Mouse (Mus musculus) hindbrain, embryonic 10.5 days (tissue): ENCODE measurements around the gene Pou6f1. TPM values are rescaled to one million over a fixed set of nuclear protein-coding genes. Genes with fewer than 3 reads are reported as not detected.

ENCODE experiments used
- DNase-seq: peaks from one replicate; pipeline ENCODE4 v3.0.0-alpha.2; 2017; ENCODE audit warnings: low spot score
- H3K27ac ChIP-seq: fragments of 300-500 bp; sonication (generic); 2 replicates; pipeline ENCODE4 v1.5.1; 2016; ENCODE audit warnings: mild to moderate bottlenecking, moderate library complexity
- H3K27me3 ChIP-seq: fragments of 300-500 bp; sonication (generic); 2 replicates; pipeline ENCODE4 v1.6.1; 2016; ENCODE audit warnings: mild to moderate bottlenecking; ENCODE audit not compliant: poor library complexity, insufficient read depth, severe bottlenecking
- H3K36me3 ChIP-seq: fragments of 300-500 bp; sonication (generic); 2 replicates; pipeline ENCODE4 v1.6.1; 2016; ENCODE audit warnings: mild to moderate bottlenecking, moderate library complexity
- H3K4me1 ChIP-seq: fragments of 300-500 bp; sonication (generic); replicated peaks from 2 replicates; pipeline ENCODE4 v1.6.1; 2016; ENCODE audit warnings: mild to moderate bottlenecking
- H3K4me3 ChIP-seq: fragments of 300-500 bp; sonication (generic); 2 replicates; pipeline ENCODE4 v1.5.1; 2016; ENCODE audit warnings: mild to moderate bottlenecking, moderate library complexity
- H3K9me3 ChIP-seq: fragments of 300-500 bp; sonication (generic); 2 replicates; pipeline ENCODE4 v1.6.1; 2016; ENCODE audit warnings: mild to moderate bottlenecking, moderate library complexity
- WGBS: fragments of 180-500 bp; shearing (Covaris S2); methylation state at CpG from one replicate; pipeline ENCODE4 v1.1.7; 2016; 5-methylcytosine and 5-hydroxymethylcytosine counted together
- polyA plus RNA-seq: library from polyadenylated mRNA; unstranded; fragments of >200 nt; fragmentation: Nextera tagmentation; extraction: Ambion mirVana; gene quantifications from 2 replicates; pipeline ENCODE4 v1.2.1, GENCODE M21; 2016

Gene Pou6f1
- polyA plus RNA-seq, result 4.5 and 9.8 TPM in 2 replicates

- peak; percentile 52 for DNase-seq
- Histone ChIP-seq H3K4me3 (peak within 1 kb of the TSS; percentile 82), H3K27me3 (peaks cover 72% of the 10 kb centered on the region), H3K4me1 (peaks cover 40% of the 10 kb centered on the region), H3K9me3 (no peaks in the 10 kb centered on the region), H3K27ac (peak within 1 kb of the TSS; percentile 96), H3K36me3 (no peaks in the 10 kb centered on the region)
- under 1% methylated on average over 76 of the region's 76 CpGs for WGBS
Observed at GRCm38 (mm10) chr15:100599276-100600046, at the start of gene Pou6f1. TSS of gene Pou6f1 (minus strand) at chr15:100599984.

- peaks cover 21% of the 10 kb centered on the region for H3K4me1 ChIP-seq
- no peak overlapping the region for H3K27ac ChIP-seq
- no peaks in the 10 kb centered on the region for H3K36me3 ChIP-seq
- DNase-seq, result no peak
- H3K27me3 ChIP-seq, result no peaks in the 10 kb centered on the region
- WGBS, result 82% methylated on average over 6 of the region's 6 CpGs
- H3K4me3 ChIP-seq, result no peak overlapping the region
- no peaks in the 10 kb centered on the region for H3K9me3 ChIP-seq
Observed at GRCm38 (mm10) chr15:100646161-100646560, 46.4 kb upstream of the Pou6f1 start.

GRCm38 (mm10) chr15:100642451-100642850 is 42.7 kb upstream of the Pou6f1 start:
- no peak overlapping the region for H3K27ac ChIP-seq
- H3K27me3 ChIP-seq, result peaks cover 24% of the 10 kb centered on the region
- peaks cover 24% of the 10 kb centered on the region for H3K4me1 ChIP-seq
- 90% methylated on average over 7 of the region's 7 CpGs for WGBS
- no peaks in the 10 kb centered on the region for H3K36me3 ChIP-seq
- H3K9me3 ChIP-seq, result no peaks in the 10 kb centered on the region
- no peak overlapping the region for H3K4me3 ChIP-seq
- no peak for DNase-seq

- no peak overlapping the region for H3K27ac ChIP-seq
- H3K4me3 ChIP-seq, result no peak overlapping the region
- H3K36me3 ChIP-seq, result no peaks in the 10 kb centered on the region
- H3K27me3 ChIP-seq, result peaks cover 36% of the 10 kb centered on the region
- no peaks in the 10 kb centered on the region for H3K9me3 ChIP-seq
- DNase-seq, result no peak
- H3K4me1 ChIP-seq, result peaks cover 34% of the 10 kb centered on the region
- 78% methylated on average over 15 of the region's 16 CpGs for WGBS
Observed at GRCm38 (mm10) chr15:100641226-100641810, 41.5 kb upstream of the Pou6f1 start.

GRCm38 (mm10) chr15:100639972-100640750 is 40.4 kb upstream of the Pou6f1 start:
- H3K9me3 ChIP-seq, result no peaks in the 10 kb centered on the region
- no peak overlapping the region for H3K4me3 ChIP-seq
- WGBS, result 77% methylated on average over 16 of the region's 16 CpGs
- DNase-seq, result no peak
- H3K36me3 ChIP-seq, result no peaks in the 10 kb centered on the region
- peaks cover 38% of the 10 kb centered on the region for H3K4me1 ChIP-seq
- H3K27me3 ChIP-seq, result peaks cover 47% of the 10 kb centered on the region
- no peak overlapping the region for H3K27ac ChIP-seq

- Histone ChIP-seq H3K9me3 (no peaks in the 10 kb centered on the region), H3K36me3 (no peaks in the 10 kb centered on the region), H3K4me1 (peaks cover 32% of the 10 kb centered on the region), H3K27me3 (peaks cover 71% of the 10 kb centered on the region), H3K4me3 (no peak overlapping the region), H3K27ac (no peak overlapping the region)
- DNase-seq, result no peak
- 16% methylated on average over 6 of the region's 6 CpGs for WGBS
Observed at GRCm38 (mm10) chr15:100637661-100638060, 37.9 kb upstream of the Pou6f1 start.

- Histone ChIP-seq H3K9me3 (no peaks in the 10 kb centered on the region), H3K4me1 (peaks cover 32% of the 10 kb centered on the region), H3K36me3 (no peaks in the 10 kb centered on the region), H3K4me3 (peak within 1 kb of the TSS; percentile 59), H3K27me3 (peaks cover 74% of the 10 kb centered on the region), H3K27ac (peak within 1 kb of the TSS; percentile 64)
- WGBS, result under 1% methylated on average over 77 of the region's 77 CpGs
- DNase-seq, result peak; percentile 43
Observed at GRCm38 (mm10) chr15:100636700-100637501, 37.1 kb upstream of the Pou6f1 start, which contains the start of gene Smagp. TSS of gene Smagp (minus strand) at chr15:100636940.

- Histone ChIP-seq H3K4me1 (peaks cover 29% of the 10 kb centered on the region), H3K9me3 (no peaks in the 10 kb centered on the region), H3K36me3 (no peaks in the 10 kb centered on the region), H3K4me3 (peak overlapping the region; percentile 59), H3K27me3 (peaks cover 74% of the 10 kb centered on the region), H3K27ac (peak overlapping the region; percentile 64)
- DNase-seq, result peak; percentile 32
- 3% methylated on average over 38 of the region's 38 CpGs for WGBS
Observed at GRCm38 (mm10) chr15:100635851-100636645, 36.3 kb upstream of the Pou6f1 start.

- H3K27ac ChIP-seq, result no peak overlapping the region
- no peak for DNase-seq
- 7% methylated on average over 9 of the region's 9 CpGs for WGBS
- no peaks in the 10 kb centered on the region for H3K9me3 ChIP-seq
- no peak overlapping the region for H3K4me3 ChIP-seq
- no peaks in the 10 kb centered on the region for H3K36me3 ChIP-seq
- H3K4me1 ChIP-seq, result peaks cover 21% of the 10 kb centered on the region
- peaks cover 70% of the 10 kb centered on the region for H3K27me3 ChIP-seq
Observed at GRCm38 (mm10) chr15:100635239-100635638, 35.5 kb upstream of the Pou6f1 start.

GRCm38 (mm10) chr15:100633341-100633740 is 33.6 kb upstream of the Pou6f1 start:
- Histone ChIP-seq H3K4me1 (peaks cover 20% of the 10 kb centered on the region), H3K27me3 (peaks cover 74% of the 10 kb centered on the region), H3K4me3 (no peak overlapping the region), H3K27ac (no peak overlapping the region), H3K36me3 (no peaks in the 10 kb centered on the region), H3K9me3 (no peaks in the 10 kb centered on the region)
- WGBS, result 83% methylated on average over 10 of the region's 10 CpGs
- DNase-seq, result no peak

- peaks cover 70% of the 10 kb centered on the region for H3K27me3 ChIP-seq
- WGBS, result 88% methylated on average over 5 of the region's 5 CpGs
- H3K4me3 ChIP-seq, result no peak overlapping the region
- H3K27ac ChIP-seq, result no peak overlapping the region
- no peak for DNase-seq
- H3K36me3 ChIP-seq, result no peaks in the 10 kb centered on the region
- H3K4me1 ChIP-seq, result peaks cover 29% of the 10 kb centered on the region
- no peaks in the 10 kb centered on the region for H3K9me3 ChIP-seq
Observed at GRCm38 (mm10) chr15:100632323-100632722, 32.5 kb upstream of the Pou6f1 start.
